Mouse (Mus musculus) MEL-GATA-1-ER (cell line): ENCODE data around the gene Tec.

Source experiments
- DNase-seq: peaks from one replicate; pipeline ENCODE4 v3.0.0-alpha.2; 2012; ENCODE audit warnings: low read depth; ENCODE audit errors: extremely low read depth

Gene Tec

GRCm38 (mm10) chr5:72736868-72737267 lies 131.4 kb downstream of the Tec start:
- no peak for DNase-seq

- no peak for DNase-seq
Measured at GRCm38 (mm10) chr5:72736437-72736836, 131.8 kb downstream of the Tec start.

GRCm38 (mm10) chr5:72735763-72736162 lies 132.5 kb downstream of the Tec start:
- no peak for DNase-seq

DNA sequence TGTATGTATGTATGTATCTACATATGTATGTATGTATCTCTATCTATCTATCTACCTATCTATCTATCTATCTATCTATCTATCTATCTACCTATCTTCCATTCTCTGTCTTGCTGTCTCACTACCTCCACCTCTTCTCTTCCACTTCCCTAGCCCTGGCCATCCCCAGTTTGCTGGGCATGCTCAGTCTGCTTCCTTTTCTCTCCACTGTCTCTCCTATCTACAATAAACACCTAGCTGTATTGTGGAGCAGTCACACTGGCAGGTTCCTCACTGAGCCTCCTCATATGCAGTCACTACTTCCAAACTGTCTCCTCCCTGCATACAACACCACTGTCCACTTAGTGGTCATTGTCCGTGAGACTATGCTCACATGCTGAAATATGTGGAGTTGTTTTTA lies 135.4 kb downstream of the Tec start:
- DNase-seq: no peak

DNA sequence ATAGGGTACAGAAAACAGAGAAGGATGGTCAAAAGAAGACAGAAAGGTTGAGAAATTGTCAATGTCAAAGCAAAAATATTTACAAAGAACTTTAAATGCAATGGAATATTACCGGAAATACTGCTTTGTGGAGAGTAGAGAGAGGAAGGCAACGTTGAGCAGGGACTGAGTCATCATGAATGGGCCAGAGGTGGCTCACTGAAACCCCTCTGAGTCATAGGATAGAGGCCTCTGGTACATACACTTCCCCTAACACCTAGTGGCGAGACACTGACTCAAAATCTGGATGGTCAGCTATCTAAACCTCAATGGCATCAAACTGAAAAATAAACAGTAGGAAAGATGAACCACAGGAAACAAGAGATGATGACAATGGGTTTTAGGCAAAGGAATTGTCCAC lies 142.9 kb downstream of the Tec start:
- no peak for DNase-seq

DNA sequence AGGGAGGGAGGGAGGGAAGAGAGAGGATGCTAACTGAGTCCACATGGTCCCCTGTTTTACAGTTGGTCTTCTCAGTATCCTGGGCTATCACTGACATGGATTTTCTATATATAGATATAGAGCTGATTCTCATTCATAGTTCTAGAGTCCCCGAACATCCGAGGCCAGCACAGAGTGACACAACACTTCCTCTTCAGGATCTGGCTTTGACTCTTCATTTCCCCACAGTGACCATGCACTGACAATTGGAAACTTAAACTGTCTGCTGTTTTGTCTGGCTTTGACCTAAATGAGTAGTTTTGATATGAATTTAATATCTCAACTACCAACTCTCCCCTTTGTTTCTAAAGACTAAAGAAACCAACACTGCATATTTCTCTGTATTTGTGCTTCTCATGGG lies 144.9 kb downstream of the Tec start:
- no peak for DNase-seq

GRCm38 (mm10) chr5:72720587-72720986 lies 147.7 kb downstream of the Tec start:
- DNase-seq: no peak

- peak; percentile 37 for DNase-seq
Measured at GRCm38 (mm10) chr5:72710572-72711278, 157.6 kb downstream of the Tec start.

GRCm38 (mm10) chr5:72709976-72710375 lies 158.3 kb downstream of the Tec start:
- no peak for DNase-seq

DNA sequence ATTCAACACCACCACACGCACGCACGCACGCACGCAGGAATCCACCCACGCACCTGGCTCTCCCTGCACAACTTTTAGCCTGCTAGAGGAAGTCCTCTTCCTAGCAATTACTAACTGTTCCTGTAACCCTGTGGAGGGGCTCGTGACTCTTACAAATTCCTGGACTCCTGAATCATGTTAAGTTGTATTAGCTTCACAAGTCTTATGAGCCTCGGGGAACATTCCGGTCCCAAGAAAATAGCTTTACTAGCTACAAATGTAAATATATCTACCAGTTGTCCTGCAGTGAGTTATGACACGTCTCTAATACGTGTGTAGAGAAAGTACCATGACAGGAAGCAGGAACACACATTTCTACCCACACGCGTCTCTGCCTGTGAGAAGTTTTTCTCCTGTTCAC lies 158.8 kb downstream of the Tec start:
- no peak for DNase-seq

DNA sequence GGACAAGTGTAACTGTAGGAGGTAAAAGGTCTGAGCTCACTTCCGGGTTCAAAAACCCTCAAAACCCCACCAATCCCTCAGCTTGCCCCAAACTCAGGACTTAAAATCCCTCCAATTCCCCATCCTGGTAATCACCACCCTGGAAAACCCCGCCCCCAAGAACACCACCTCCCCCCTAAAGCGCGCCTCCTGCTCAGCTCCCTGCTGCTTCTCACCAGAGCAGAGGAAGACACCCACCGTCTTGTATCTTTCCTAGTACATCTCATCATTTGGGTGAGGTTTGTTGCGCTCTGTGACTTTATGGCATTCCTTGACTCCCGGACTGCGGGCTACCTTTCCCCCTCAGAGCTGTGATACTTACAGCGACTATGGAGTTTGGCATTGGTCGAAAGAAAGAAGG lies 161.6 kb downstream of the Tec start:
- DNase-seq: no peak

GRCm38 (mm10) chr5:72706095-72706494 lies 162.2 kb downstream of the Tec start:
- DNase-seq: no peak
